Mouse (Mus musculus) T-helper 17 cell (primary cell): ENCODE measurements around the gene Ntmt1.

Experiments used
- in situ Hi-C, 2 experiments: fragments of 300-600 bp; cut with MboI, MseI; formaldehyde crosslinking; loops; 1 replicate in 1 of 2; 2 replicates in 1 of 2; pipeline ENCODE4 v1.15.1; 2025; ENCODE audit warnings: high pct_unique_total_duplicates in 2 of 2

Gene Ntmt1

DNA sequence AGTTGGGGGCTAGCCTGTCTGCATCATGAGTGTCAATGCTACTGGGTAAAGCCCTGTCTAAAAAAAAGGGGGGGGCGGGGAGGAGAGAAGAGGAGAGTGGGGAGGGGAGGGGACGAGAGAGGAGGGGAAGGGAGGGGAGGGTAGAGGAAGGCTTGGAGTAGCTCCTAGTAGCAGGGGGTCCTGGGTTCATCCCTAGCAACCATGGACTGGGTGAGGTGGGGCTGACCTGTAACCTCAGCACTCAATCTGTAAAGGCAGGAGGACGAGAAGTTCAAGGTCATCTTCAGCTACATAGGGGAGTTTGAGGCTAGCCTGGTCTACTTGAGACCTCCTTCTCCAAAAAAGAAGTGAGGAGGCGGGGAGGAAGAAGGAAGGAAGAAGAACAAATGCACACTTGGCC, 54.5 kb downstream of the Ntmt1 start:
- in situ Hi-C loops: no loop called here

DNA sequence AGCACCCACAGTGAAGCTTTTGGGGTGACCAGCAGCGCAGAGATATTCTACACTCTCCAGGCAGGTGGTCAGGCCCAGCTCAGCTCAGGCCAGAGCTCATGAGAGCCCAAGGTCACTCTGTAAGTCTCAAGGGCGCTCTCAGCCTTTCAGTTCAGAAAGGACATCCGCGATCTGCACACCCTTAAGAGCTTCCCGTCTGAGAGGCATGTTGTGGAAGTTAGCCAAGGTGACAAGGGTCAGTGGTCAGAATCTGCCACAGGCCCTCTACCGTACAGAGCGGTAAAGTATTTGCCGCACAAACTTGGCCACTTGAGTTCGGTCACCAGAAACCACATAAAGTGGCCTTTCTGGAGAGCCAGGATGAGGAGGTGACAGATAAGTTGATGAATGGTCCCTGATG, 55.9 kb downstream of the Ntmt1 start:
- in situ Hi-C loops: no loop called here

DNA sequence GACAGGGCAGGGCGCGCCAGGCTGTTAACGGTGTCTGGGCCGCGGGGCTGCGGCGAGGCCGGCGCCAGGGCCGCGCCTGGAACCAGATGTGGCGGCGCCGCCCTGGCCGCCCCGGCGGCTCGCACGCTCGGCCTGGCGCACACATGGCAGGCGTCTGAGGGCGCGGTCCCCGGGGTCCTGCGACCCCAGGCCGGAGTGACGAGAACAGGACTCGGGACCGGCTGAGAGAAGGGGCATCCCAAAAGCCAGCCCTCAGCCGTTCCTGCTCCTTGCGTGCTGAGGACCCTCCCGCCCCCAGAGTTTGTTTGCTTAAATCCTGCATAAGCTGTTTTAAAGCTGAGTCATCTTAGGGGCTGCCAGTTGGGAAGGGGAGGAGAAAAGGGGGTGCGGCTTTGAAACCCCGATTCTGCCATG, 57.3 kb downstream of the Ntmt1 start:
- in situ Hi-C loops: no loop called here

DNA sequence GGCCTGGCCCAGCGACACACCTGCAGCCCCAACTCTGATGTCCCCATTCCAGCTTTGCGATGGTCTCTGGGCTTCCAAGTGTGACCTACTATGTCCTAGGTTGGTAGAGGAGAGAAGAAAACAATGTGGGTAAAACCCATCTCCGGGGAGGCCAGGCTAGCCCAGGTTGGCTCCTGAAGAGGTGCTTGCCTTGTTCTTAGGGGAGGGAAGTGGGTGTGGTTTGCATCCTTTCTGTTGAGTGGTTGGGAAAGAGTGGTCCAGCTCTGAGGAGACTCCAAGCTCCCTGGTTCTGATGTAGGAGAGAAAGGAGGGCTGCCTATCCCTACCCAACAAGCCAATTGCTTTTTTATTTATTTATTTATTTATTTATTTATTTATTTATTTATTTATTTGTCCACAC, 57.8 kb downstream of the Ntmt1 start:
- in situ Hi-C loops: no loop called here

DNA sequence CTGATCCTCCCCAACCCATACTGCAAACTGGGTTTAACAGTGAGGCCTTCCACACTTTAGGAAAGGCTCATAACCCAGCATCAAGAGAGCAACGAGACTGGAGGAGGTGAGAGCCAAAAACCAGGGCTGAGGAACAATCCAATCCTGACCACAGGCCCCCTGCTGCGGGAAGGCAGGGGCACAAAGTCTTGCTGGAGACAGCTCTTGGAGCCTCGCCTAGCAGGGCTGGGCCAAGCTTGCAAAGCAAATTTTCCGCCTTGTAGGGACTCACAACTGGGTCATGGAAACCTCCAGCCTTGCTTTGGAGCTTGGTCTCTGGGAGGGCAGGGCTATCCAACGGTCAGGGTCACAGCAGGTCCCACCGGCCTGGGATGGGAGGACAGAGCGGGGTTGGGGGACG, 63.2 kb downstream of the Ntmt1 start:
- in situ Hi-C loops: no loop called here
